Mouse (Mus musculus): Measurements from ENCODE around the gene Ffar2. TPM values are rescaled to one million over a fixed set of nuclear protein-coding genes. Genes with fewer than 3 reads are reported as not detected.

The Ffar2 gene
- polyA plus RNA-seq, 1 experiment from 2014 or later: 0.21 TPM

Other genes with a start within 250 kb of the Ffar2 start
- 4.5 and 4.9 TPM in 2 replicates for gene Kmt2b, start 235.0 kb downstream of the Ffar2 start, polyA plus RNA-seq (2016; fragmentation: Nextera tagmentation; extraction: Ambion mirVana)
- 0.17 and 0.20 TPM in 2 replicates for gene Zbtb32, start 224.9 kb downstream of the Ffar2 start, polyA plus RNA-seq (2016; fragmentation: Nextera tagmentation; extraction: Ambion mirVana)
- gene Upk1a, start 210.9 kb downstream of the Ffar2 start, polyA plus RNA-seq (2016; fragmentation: Nextera tagmentation; extraction: Ambion mirVana): 0.25 and 0.33 TPM in 2 replicates
- 691 and 732 TPM in 2 replicates for gene Cox6b1, start 197.6 kb downstream of the Ffar2 start, polyA plus RNA-seq (2016; fragmentation: Nextera tagmentation; extraction: Ambion mirVana)
- gene Etv2, start 187.9 kb downstream of the Ffar2 start, polyA plus RNA-seq (2016; fragmentation: Nextera tagmentation; extraction: Ambion mirVana): 0.12 and 0.19 TPM in 2 replicates
- gene Rbm42, start 173.5 kb downstream of the Ffar2 start, polyA plus RNA-seq (2016; fragmentation: Nextera tagmentation; extraction: Ambion mirVana): 83.1 and 83.5 TPM in 2 replicates
- gene Haus5, start 158.8 kb downstream of the Ffar2 start, polyA plus RNA-seq (2016; fragmentation: Nextera tagmentation; extraction: Ambion mirVana): 47.8 and 50.4 TPM in 2 replicates
- not detected in 2 replicates for gene Pmis2, start 152.2 kb downstream of the Ffar2 start, polyA plus RNA-seq (2016; fragmentation: Nextera tagmentation; extraction: Ambion mirVana)
- 0.65 and 1.0 TPM in 2 replicates for gene 2200002J24Rik, start 124.8 kb downstream of the Ffar2 start, polyA plus RNA-seq (2016; fragmentation: Nextera tagmentation; extraction: Ambion mirVana)
- gene Atp4a, start 111.6 kb downstream of the Ffar2 start, polyA plus RNA-seq (2016; fragmentation: Nextera tagmentation; extraction: Ambion mirVana): 1.8 and 1.9 TPM in 2 replicates
- gene Tmem147, start 94.2 kb downstream of the Ffar2 start, polyA plus RNA-seq (2016; fragmentation: Nextera tagmentation; extraction: Ambion mirVana): 125 and 126 TPM in 2 replicates
- not detected in 2 replicates for gene Gapdhs, start 80.1 kb downstream of the Ffar2 start, polyA plus RNA-seq (2016; fragmentation: Nextera tagmentation; extraction: Ambion mirVana)
- 0.19 and 0.41 TPM in 2 replicates for gene Sbsn, start 72.3 kb downstream of the Ffar2 start, polyA plus RNA-seq (2016; fragmentation: Nextera tagmentation; extraction: Ambion mirVana)
- gene Dmkn, start 60.0 kb downstream of the Ffar2 start, polyA plus RNA-seq (2016; fragmentation: Nextera tagmentation; extraction: Ambion mirVana): not detected in 2 replicates
- gene Krtdap, start 35.9 kb downstream of the Ffar2 start, polyA plus RNA-seq (2016; fragmentation: Nextera tagmentation; extraction: Ambion mirVana): not detected in 2 replicates
- not detected in 2 replicates for gene Ffar3, start 32.4 kb upstream of the Ffar2 start, polyA plus RNA-seq (2016; fragmentation: Nextera tagmentation; extraction: Ambion mirVana)
- not detected in 2 replicates for gene Ffar1, start 37.8 kb upstream of the Ffar2 start, polyA plus RNA-seq (2016; fragmentation: Nextera tagmentation; extraction: Ambion mirVana)
- 0.21 and 0.38 TPM in 2 replicates for gene Cd22, start 56.6 kb upstream of the Ffar2 start, polyA plus RNA-seq (2016; fragmentation: Nextera tagmentation; extraction: Ambion mirVana)
- 0.13 and 0.20 TPM in 2 replicates for gene Mag, start 91.1 kb upstream of the Ffar2 start, polyA plus RNA-seq (2016; fragmentation: Nextera tagmentation; extraction: Ambion mirVana)
- not detected in 2 replicates for gene Hamp2, start 100.9 kb upstream of the Ffar2 start, polyA plus RNA-seq (2016; fragmentation: Nextera tagmentation; extraction: Ambion mirVana)
- gene Hamp, start 120.3 kb upstream of the Ffar2 start, polyA plus RNA-seq (2016; fragmentation: Nextera tagmentation; extraction: Ambion mirVana): 0.38 TPM in 1 of 2 replicates, not detected in the other
- gene Usf2, start 133.0 kb upstream of the Ffar2 start, polyA plus RNA-seq (2016; fragmentation: Nextera tagmentation; extraction: Ambion mirVana): 13.9 and 18.1 TPM in 2 replicates
- gene Lsr, start 149.7 kb upstream of the Ffar2 start, polyA plus RNA-seq (2016; fragmentation: Nextera tagmentation; extraction: Ambion mirVana): 27.3 and 28.2 TPM in 2 replicates
- gene Fam187b, start 150.0 kb upstream of the Ffar2 start, polyA plus RNA-seq (2016; fragmentation: Nextera tagmentation; extraction: Ambion mirVana): 1.9 and 2.8 TPM in 2 replicates
- gene Fxyd5, start 218.7 kb upstream of the Ffar2 start, polyA plus RNA-seq (2016; fragmentation: Nextera tagmentation; extraction: Ambion mirVana): 19.0 and 22.3 TPM in 2 replicates
- gene Fxyd7, start 227.7 kb upstream of the Ffar2 start, polyA plus RNA-seq (2016; fragmentation: Nextera tagmentation; extraction: Ambion mirVana): 0.45 and 0.55 TPM in 2 replicates
- gene Fxyd1, start 233.4 kb upstream of the Ffar2 start, polyA plus RNA-seq (2016; fragmentation: Nextera tagmentation; extraction: Ambion mirVana): 28.2 and 28.3 TPM in 2 replicates
- 0.06 and 0.19 TPM in 2 replicates for gene Lgi4, start 235.6 kb upstream of the Ffar2 start, polyA plus RNA-seq (2016; fragmentation: Nextera tagmentation; extraction: Ambion mirVana)

Measured in liver, embryonic 12.5 days (tissue).